ENCODE assay signal across 8 mouse cellular contexts in genomic region chr15:77820480-77821163, GRCm38 (mm10). TPM values are rescaled to one million over a fixed set of nuclear protein-coding genes. Genes with fewer than 3 reads are reported as not detected.
DNase-seq lines count a peak whose midpoint lies in the region; ATAC-seq and TF ChIP-seq lines count a peak whose summit lies in the region.

No protein-coding gene starts in this region.

- H3K4me3 ChIP-seq in hindbrain, postnatal 0 days (ENCODE audit: low read length) = no peak overlapping the region
- no peak overlapping the region for H3K4me3 ChIP-seq in hindbrain, embryonic 11.5 days (ENCODE audit: low read depth, low read length)
- H3K4me3 ChIP-seq in ES-Bruce4 (ENCODE audit: low read depth, low read length) = no peak overlapping the region
- no peak overlapping the region for H3K4me3 ChIP-seq in cortical plate, adult 2 months (ENCODE audit: insufficient read depth, low read length)
- H3K4me3 ChIP-seq in liver, embryonic 14.5 days (ENCODE audit: insufficient read depth in 1 of 2, low read depth in 2 of 2, low read length in 2 of 2) = no peak overlapping the region

- H3K27me3 ChIP-seq in hindbrain, postnatal 0 days (ENCODE audit: insufficient read depth, low read length) = no peaks in the 10 kb centered on the region
- no peaks in the 10 kb centered on the region for H3K27me3 ChIP-seq in hindbrain, embryonic 11.5 days (ENCODE audit: control insufficient read depth, insufficient read depth, low read length)
- no peaks in the 10 kb centered on the region for H3K27me3 ChIP-seq in ES-Bruce4 (ENCODE audit: control insufficient read depth, insufficient read depth, low read length, poor library complexity, severe bottlenecking)
- no peaks in the 10 kb centered on the region for H3K27me3 ChIP-seq in liver, embryonic 14.5 days (ENCODE audit: control insufficient read depth, insufficient read depth, low read length)

- WGBS in hindbrain, postnatal 0 days = 70% methylated on average over 3 of the region's 3 CpGs
- 69% methylated on average over 3 of the region's 3 CpGs for WGBS in hindbrain, embryonic 11.5 days
- WGBS in liver, embryonic 14.5 days (ENCODE audit: insufficient replicate concordance) = 24% methylated on average over 3 of the region's 3 CpGs

- H3K9ac ChIP-seq in hindbrain, postnatal 0 days (replicated peaks; ENCODE audit: low read length) = no peak overlapping the region
- no peak overlapping the region for H3K9ac ChIP-seq in hindbrain, embryonic 11.5 days (ENCODE audit: low read depth, low read length)
- no peak overlapping the region for H3K9ac ChIP-seq in ES-Bruce4 (ENCODE audit: low read depth, poor library complexity, severe bottlenecking)
- no peak overlapping the region for H3K9ac ChIP-seq in liver, embryonic 14.5 days (replicated peaks)

- peak overlapping the region; percentile 49 for H3K27ac ChIP-seq in hindbrain, postnatal 0 days
- H3K27ac ChIP-seq in hindbrain, embryonic 11.5 days (ENCODE audit: low read depth, low read length) = no peak overlapping the region
- H3K27ac ChIP-seq in ES-Bruce4 (ENCODE audit: insufficient read depth, low read length) = 0 out of 2 replicates have a peak overlapping the region, but pooled peaks have one; percentile 9
- H3K27ac ChIP-seq in cortical plate, adult 2 months (ENCODE audit: insufficient read depth, low read length) = peak overlapping the region; percentile 24
- peak overlapping the region; percentile 23; the same call in 1 of the 2 replicates for H3K27ac ChIP-seq in liver, embryonic 14.5 days

- no peak for TF ChIP-seq EP300 in ES-Bruce4 (IDR thresholded peaks at IDR 0.05; ENCODE audit: insufficient read depth, low read depth, low read length)
- TF ChIP-seq EP300 in liver, embryonic 14.5 days (IDR thresholded peaks at IDR 0.05; ENCODE audit: low read depth) = no peak

- ATAC-seq in hindbrain, postnatal 0 days = no peak
- no peak for ATAC-seq in hindbrain, embryonic 11.5 days (ENCODE audit: low FRiP score)
- peak; percentile 21; the same call in 1 of the 2 replicates for ATAC-seq in liver, embryonic 14.5 days (ENCODE audit: insufficient read depth)
- ATAC-seq in erythroblast, adult 5-6 weeks (replicated peaks; ENCODE audit: low FRiP score, poor library complexity, severe bottlenecking) = no peak

- H3K4me1 ChIP-seq in hindbrain, postnatal 0 days (ENCODE audit: insufficient read depth, low read length) = peaks cover 44% of the 10 kb centered on the region
- H3K4me1 ChIP-seq in hindbrain, embryonic 11.5 days (replicated peaks; ENCODE audit: control insufficient read depth, insufficient read depth, low read length) = no peaks in the 10 kb centered on the region
- peaks cover 14% of the 10 kb centered on the region for H3K4me1 ChIP-seq in ES-Bruce4 (ENCODE audit: control insufficient read depth, insufficient read depth, low read length)
- H3K4me1 ChIP-seq in cortical plate, adult 2 months (ENCODE audit: control insufficient read depth, insufficient read depth, low read length) = peaks cover 18% of the 10 kb centered on the region
- H3K4me1 ChIP-seq in liver, embryonic 14.5 days (replicated peaks; ENCODE audit: control insufficient read depth in 2 of 2, insufficient read depth in 2 of 2, low read length in 1 of 2) = peaks cover 25 to 83% of the 10 kb centered on the region in 2 experiments

- H3K36me3 ChIP-seq in hindbrain, postnatal 0 days (ENCODE audit: insufficient read depth, low read length) = no peaks in the 10 kb centered on the region
- H3K36me3 ChIP-seq in hindbrain, embryonic 11.5 days (ENCODE audit: control insufficient read depth, insufficient read depth, low read length) = no peaks in the 10 kb centered on the region
- H3K36me3 ChIP-seq in ES-Bruce4 (ENCODE audit: control insufficient read depth, insufficient read depth, low read length, poor library complexity, severe bottlenecking) = no peaks in the 10 kb centered on the region
- H3K36me3 ChIP-seq in liver, embryonic 14.5 days (replicated peaks; ENCODE audit: control insufficient read depth, insufficient read depth, low read depth) = no peaks in the 10 kb centered on the region; the same call in 1 of the 2 replicates

- no peak for TF ChIP-seq POLR2A in ES-Bruce4 (IDR thresholded peaks at IDR 0.05; ENCODE audit: insufficient read depth, low read length)
- TF ChIP-seq POLR2A in cortical plate, adult 2 months (IDR thresholded peaks at IDR 0.05; ENCODE audit: extremely low read depth, insufficient read depth, low read length) = no peak

- DNase-seq in hindbrain, postnatal 0 days (ENCODE audit: low spot score) = no peak
- no peak for DNase-seq in hindbrain, embryonic 11.5 days (ENCODE audit: low spot score)
- DNase-seq in liver, embryonic 14.5 days (ENCODE audit: low read depth in 3 of 3, low spot score in 3 of 3) = no peak
- DNase-seq in right cerebral cortex, postnatal 36 days (ENCODE audit: low spot score in 2 of 2) = no peak
- DNase-seq in thymus, adult 18-20 months = no peak

- H3K9me3 ChIP-seq in hindbrain, postnatal 0 days (ENCODE audit: low read length) = no peaks in the 10 kb centered on the region
- H3K9me3 ChIP-seq in hindbrain, embryonic 11.5 days (ENCODE audit: control insufficient read depth, low read length) = no peaks in the 10 kb centered on the region
- no peaks in the 10 kb centered on the region for H3K9me3 ChIP-seq in ES-Bruce4 (replicated peaks; ENCODE audit: control insufficient read depth, insufficient read depth, low read length, poor library complexity, severe bottlenecking)
- no peaks in the 10 kb centered on the region for H3K9me3 ChIP-seq in liver, embryonic 14.5 days (ENCODE audit: control insufficient read depth, low read length)

- no peak for TF ChIP-seq CTCF in hindbrain, postnatal 0 days (IDR thresholded peaks at IDR 0.05; ENCODE audit: low read depth)
- no peak for TF ChIP-seq CTCF in ES-Bruce4 (IDR thresholded peaks at IDR 0.05; ENCODE audit: low read depth, low read length)
- no peak for TF ChIP-seq CTCF in cortical plate, adult 2 months (IDR thresholded peaks at IDR 0.05; ENCODE audit: extremely low read depth, insufficient read depth, low read length)
- no peak for TF ChIP-seq CTCF in liver, embryonic 14.5 days (IDR thresholded peaks at IDR 0.05; ENCODE audit: low read depth)

- no peak overlapping the region for H3K4me2 ChIP-seq in hindbrain, postnatal 0 days (ENCODE audit: low read depth, low read length)
- no peak overlapping the region for H3K4me2 ChIP-seq in hindbrain, embryonic 11.5 days (replicated peaks; ENCODE audit: low read depth, low read length)
- H3K4me2 ChIP-seq in liver, embryonic 14.5 days (ENCODE audit: low read depth) = no peak overlapping the region; the same call in 1 of the 2 replicates

RNA-seq across cellular contexts. Expression of gene Myh9, which starts 21.4 kb away (rescaled TPM):
- total RNA-seq in hindbrain, postnatal 0 days (2014; rRNA removed) = 29.4 and 33.6 TPM in 2 replicates
- polyA plus RNA-seq in hindbrain, postnatal 0 days (2015; fragmentation: Nextera tagmentation; extraction: Ambion mirVana) = 8.4 and 9.1 TPM in 2 replicates
- 20.7 and 29.8 TPM in 2 replicates for polyA plus RNA-seq in hindbrain, embryonic 11.5 days (2014; fragmentation: Nextera tagmentation; extraction: Ambion mirVana)
- 584 and 601 TPM in 2 replicates for polyA plus RNA-seq in ES-Bruce4 (2011; ENCODE audit: insufficient read depth, insufficient read length, low read depth, missing spikeins)
- polyA plus RNA-seq in cortical plate, adult 2 months (2012; rRNA removed) = 32.6 and 34.2 TPM in 2 replicates
- 14.2 and 21.9 TPM in 2 replicates for polyA plus RNA-seq in liver, embryonic 14.5 days (2012; rRNA removed)
- 21.3 and 23.1 TPM in 2 replicates for polyA plus RNA-seq in liver, embryonic 14.5 days (2014; fragmentation: Nextera tagmentation; extraction: Ambion mirVana)
- 105 and 110 TPM in 2 replicates for total RNA-seq in erythroblast, adult 5-6 weeks (2015; ENCODE audit: low replicate concordance)
- total RNA-seq in erythroblast, adult 5-6 weeks (2017; ENCODE audit: low replicate concordance) = 158 and 246 TPM in 2 replicates

Comparison
In these comparisons a context has a peak if more than half of its experiments do, and no peak if none do; other contexts are left out.
1. RNA of gene Myh9, which starts 21.4 kb away (polyA plus RNA-seq): 584 to 601 TPM in ES-Bruce4; 32.6 to 34.2 TPM in cortical plate, adult 2 months, 20.7 to 29.8 TPM in hindbrain, embryonic 11.5 days, 14.2 to 23.1 TPM in liver, embryonic 14.5 days and 8.4 to 9.1 TPM in hindbrain, postnatal 0 days; every median in the first group is over 10 times any median in the second.